Mouse (Mus musculus): ENCODE data around the gene Slbp. TPM values are rescaled to one million over a fixed set of nuclear protein-coding genes. Genes with fewer than 3 reads are reported as not detected.

Gene Slbp
- total RNA-seq, 1 experiment from 2014 or later: 48.6 TPM

GRCm38 (mm10) chr5:33629301-33629987 is 22.9 kb downstream of the Slbp start, which contains the start of the genes Fam53a and Gm9903:
TSS of gene Fam53a (minus strand) at chr5:33629635.
TSS of gene Gm9903 (plus strand) at chr5:33629925.
- DNase-seq: peak; percentile 100

DNA sequence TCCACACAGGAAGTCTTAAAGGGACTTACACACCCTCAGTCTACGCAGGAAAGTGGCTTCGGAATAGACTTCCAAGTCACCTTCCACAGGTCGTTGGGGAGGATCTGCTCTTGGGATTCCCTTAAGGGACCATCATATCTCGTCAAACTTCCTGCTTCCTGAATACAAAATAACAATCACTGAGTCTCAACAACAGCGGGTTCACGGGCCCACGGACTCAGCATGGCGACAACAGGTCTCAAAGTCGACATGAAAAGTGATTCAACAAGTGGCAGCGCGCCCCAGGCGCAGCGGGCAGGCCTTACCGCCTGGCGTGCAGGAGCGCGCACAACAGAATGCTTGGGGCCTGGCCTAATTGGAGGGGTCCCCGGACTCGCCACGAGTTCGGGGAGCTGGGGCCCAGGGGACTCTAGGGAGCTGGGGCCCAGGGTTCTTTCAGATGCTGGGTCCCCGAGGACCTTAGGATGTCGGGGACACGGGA is 23.5 kb downstream of the Slbp start:
- DNase-seq: peak; percentile 61

- peak; percentile 41 for DNase-seq
These were observed 24.4 kb downstream of the Slbp start for GRCm38 (mm10) chr5:33627968-33628367.

DNA sequence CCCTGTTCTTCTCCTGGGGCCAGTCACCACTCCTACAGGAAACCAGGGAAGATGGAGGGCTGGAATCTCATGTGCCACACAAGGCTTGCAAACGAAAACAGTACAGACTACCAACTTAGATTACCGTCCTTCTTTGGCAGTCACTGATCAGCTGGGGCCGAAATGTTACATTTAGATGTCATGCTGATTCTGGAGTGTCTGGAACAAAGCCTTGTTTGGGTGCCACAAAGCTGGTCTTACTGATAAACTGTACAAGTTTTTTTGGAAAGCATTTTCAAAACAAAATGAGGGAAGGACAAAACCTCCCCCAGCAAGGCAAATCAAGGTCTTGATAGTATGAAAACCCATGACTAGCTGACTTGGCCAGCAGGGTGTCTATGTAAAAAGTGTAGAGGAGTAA is 28.6 kb downstream of the Slbp start:
- DNase-seq: no peak

DNA sequence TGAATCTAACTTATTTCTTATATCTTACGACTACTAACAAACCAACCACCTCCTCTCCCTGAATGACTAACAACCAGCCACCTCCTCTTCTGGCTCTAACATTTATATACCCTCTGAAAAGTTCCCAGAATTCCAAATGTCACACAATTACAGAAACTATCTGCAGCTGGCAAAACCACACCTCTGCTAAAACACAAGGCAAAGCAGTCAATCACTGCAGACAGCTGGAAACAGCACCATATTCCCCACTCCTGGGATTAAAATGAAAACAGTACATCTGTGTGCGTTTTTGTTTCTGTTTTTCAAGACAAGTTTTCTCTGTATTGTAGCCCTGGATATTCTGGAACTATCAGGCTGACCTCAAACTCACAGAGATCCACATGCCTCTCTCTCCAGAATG is 29.7 kb downstream of the Slbp start:
- DNase-seq: no peak

- peak; percentile 62 for DNase-seq
These were observed 38.0 kb downstream of the Slbp start for GRCm38 (mm10) chr5:33614391-33614790.

DNA sequence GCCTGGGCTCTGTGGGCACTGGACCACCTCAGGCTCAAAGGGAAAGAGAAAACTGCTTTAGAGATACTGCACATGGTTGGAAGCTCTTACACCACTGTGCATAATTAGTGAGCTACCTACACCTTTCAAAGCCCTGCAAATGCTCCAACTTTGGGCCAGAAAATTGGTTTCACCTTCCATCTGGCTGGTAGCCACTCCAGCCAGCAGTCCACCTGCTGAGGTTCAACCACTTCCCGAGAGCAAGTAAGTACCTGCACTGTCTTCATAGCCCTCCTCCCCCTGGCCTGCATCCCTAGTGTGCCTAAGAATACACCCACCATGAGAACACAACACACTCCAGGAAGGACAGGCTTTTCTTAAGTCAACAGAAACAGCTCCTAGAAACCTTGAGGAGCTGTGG is 40.6 kb downstream of the Slbp start:
- no peak for DNase-seq

DNA sequence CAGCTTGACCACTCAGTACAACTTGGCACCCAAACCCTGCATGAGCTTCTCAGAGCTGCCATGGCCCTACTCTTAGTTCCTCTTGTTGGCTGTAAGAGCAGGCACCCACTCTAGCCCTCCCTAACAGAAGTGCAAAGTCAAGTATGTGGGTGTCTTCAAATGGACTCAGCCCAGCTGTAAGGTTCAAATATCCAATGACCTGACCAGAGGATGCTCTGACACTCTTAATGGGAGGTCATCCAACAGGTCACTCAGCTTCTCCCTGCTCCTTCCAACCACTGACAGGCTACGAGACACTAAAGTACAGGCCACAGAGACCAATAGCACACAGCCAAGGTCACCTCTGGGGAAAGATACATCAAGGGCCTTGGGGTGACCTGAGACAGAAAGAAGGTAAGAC is 43.1 kb downstream of the Slbp start:
- no peak for DNase-seq

DNA sequence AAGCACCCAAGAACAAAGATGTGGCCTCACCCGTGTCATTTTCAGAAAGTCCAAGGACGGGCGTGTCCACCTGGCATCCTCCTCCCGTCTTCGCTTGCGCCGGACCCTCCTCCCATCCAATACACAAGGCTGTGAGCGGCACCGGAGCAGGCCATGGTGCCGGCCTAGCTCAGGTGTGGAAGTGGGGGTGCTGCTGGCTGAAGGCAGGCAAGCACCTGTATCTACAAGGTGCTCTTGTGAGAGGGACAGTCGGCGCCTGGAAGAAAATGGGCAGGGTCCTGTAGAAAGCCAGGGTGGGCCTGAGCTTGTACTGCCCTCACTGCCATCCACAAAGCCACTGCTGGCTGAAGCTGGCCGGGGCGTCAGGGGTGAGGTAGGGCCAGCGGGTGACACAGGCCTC is 44.9 kb downstream of the Slbp start:
- no peak for DNase-seq

DNA sequence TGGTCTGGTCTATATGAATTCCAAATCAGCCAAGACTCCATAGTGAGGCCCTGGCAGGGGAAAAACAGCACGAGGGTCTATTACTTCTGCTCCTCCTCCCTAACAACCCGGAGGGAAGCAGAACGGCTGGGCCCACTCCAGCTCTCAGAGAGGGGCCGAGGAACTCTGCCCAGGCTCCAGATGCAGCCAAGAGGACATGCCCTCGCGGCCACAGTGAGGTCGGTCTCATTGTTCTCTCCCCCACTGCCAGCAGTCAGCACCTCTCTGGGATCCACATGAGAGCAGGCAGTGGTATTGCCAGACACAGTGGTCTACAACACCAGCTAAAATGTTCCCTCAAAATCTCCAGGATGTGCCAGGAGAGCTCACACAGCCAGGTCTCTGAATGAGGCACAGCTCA is 45.7 kb downstream of the Slbp start:
- DNase-seq: no peak

- DNase-seq: no peak
These were observed 47.1 kb downstream of the Slbp start for GRCm38 (mm10) chr5:33605314-33605713.

GRCm38 (mm10) chr5:33593620-33594019 is 58.8 kb downstream of the Slbp start:
- no peak for DNase-seq

- peak; percentile 78 for DNase-seq
These were observed 63.0 kb downstream of the Slbp start for GRCm38 (mm10) chr5:33589221-33589888.

- no peak for DNase-seq
These were observed 64.3 kb downstream of the Slbp start for GRCm38 (mm10) chr5:33588066-33588465.

- DNase-seq: no peak
These were observed 64.8 kb downstream of the Slbp start for GRCm38 (mm10) chr5:33587498-33588058.

Other genes starting within 250 kb of the Slbp start
- gene Nkx1-1, start 218.6 kb downstream of the Slbp start, total RNA-seq (2021): not detected in 2 replicates
- gene Fam53a, start 22.9 kb downstream of the Slbp start, total RNA-seq (2021): 23.5 and 37.0 TPM in 2 replicates
- 0.64 TPM in 1 of 2 replicates, not detected in the other for gene Gm9903, start 22.6 kb downstream of the Slbp start, total RNA-seq (2021)
- gene Tacc3, start 5.6 kb upstream of the Slbp start, total RNA-seq (2021): 14.2 and 14.4 TPM in 2 replicates
- gene Tmem129, start 5.8 kb upstream of the Slbp start, total RNA-seq (2021): 27.7 and 29.5 TPM in 2 replicates
- 2.0 and 3.2 TPM in 2 replicates for gene Fgfr3, start 69.1 kb upstream of the Slbp start, total RNA-seq (2021)
- 104 and 110 TPM in 2 replicates for gene Letm1, start 130.2 kb upstream of the Slbp start, total RNA-seq (2021)
- gene Nsd2, start 168.2 kb upstream of the Slbp start, total RNA-seq (2021): 40.3 and 53.6 TPM in 2 replicates